Mouse (Mus musculus) embryonic stem cell, embryonic (primary cell): ENCODE results near the gene Phykpl.

Experiments
- CTCF ChIA-PET, 4 experiments: fragments of 300-600 bp in 2 of 4; fragments of 350-600 bp in 2 of 4; sonication (Branson Sonifier 250); formaldehyde crosslinking; loops; one replicate each; lab custom pipeline; 2022; ENCODE audit warnings: inconsistent platforms in 2 of 4; lab: Charles Lee
- POLR2A ChIA-PET, 4 experiments: fragments of 300-600 bp in 2 of 4; fragments of 350-600 bp in 2 of 4; sonication (Branson Sonifier 250); formaldehyde crosslinking; loops; one replicate each; lab custom pipeline; 2022; ENCODE audit warnings: antibody characterized with exemption in 4 of 4, inconsistent platforms in 1 of 4; lab: Charles Lee

Gene Phykpl

DNA sequence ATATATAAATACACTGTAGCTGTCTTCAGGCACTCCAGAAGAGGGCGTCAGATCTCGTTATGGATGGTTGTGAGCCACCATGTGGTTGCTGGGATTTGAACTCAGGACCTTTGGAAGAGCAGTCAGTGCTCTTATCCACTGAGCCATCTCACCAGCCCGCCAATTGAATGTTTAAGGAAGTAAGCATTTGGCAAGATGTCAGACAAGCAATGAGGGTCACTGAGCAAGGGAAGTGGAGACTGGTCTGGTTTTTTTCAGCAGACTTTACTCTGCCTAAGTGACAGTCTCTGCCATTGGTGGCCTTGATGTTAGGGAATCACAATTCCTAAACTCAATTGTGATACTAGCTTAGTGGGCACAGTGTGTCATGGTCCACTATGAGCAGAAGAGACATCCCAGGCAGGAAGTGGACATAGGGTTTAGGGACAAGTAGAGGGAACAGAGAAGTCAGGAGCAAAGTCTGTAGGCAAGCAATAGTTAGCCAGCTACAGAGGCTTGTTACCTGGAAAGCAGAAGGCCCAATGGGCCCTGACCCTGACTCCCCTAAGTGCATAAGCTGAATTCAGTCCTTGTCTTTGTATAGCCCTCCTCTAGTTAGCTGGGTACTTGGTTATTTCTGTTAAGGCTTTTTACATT is 10.3 kb downstream of the Phykpl start:
- ChIA-PET CTCF (interaction anchor here in 3 of 4 experiments (0.6 to 1.7 kb wide), 4 partner anchors 9 to 281 kb away, joined by 3 to 6 read pairs (median 5); partner anchors contain the start of gene Phykpl (in 1 of the 3)), POLR2A (interaction anchor here (0.6 to 62.0 kb wide), 21 partner anchors 8 to 298 kb away, joined by 3 to 3635 read pairs (median 7); partner anchors contain the start of genes Phykpl (in 4 of the 4), Hnrnpab (in 3 of the 4), 0610009B22Rik (in 2 of the 4) and Rmnd5b (in 2 of the 4))

- POLR2A ChIA-PET, result interaction anchor here (0.5 to 62.0 kb wide), 18 partner anchors 9 to 194 kb away, joined by 3 to 3635 read pairs (median 8); partner anchors contain the start of genes Phykpl (in 4 of the 4), Hnrnpab (in 3 of the 4), 0610009B22Rik (in 2 of the 4) and Rmnd5b (in 2 of the 4)
- CTCF ChIA-PET, result no interaction called here
Measured at GRCm38 (mm10) chr11:51595459-51596083, 11.0 kb downstream of the Phykpl start.

- CTCF ChIA-PET, result interaction anchor here in 1 of 4 experiments (1.7 kb wide), 1 partner anchor 84 kb away, joined by 6 read pairs; no protein-coding TSS in a partner anchor
Measured at GRCm38 (mm10) chr11:51597553-51597952, 13.0 kb downstream of the Phykpl start.

GRCm38 (mm10) chr11:51602253-51602652 is 17.7 kb downstream of the Phykpl start:
- ChIA-PET POLR2A (interaction anchor here (0.6 to 62.0 kb wide), 50 partner anchors 8 to 388 kb away, joined by 3 to 3635 read pairs (median 6); partner anchors contain the start of genes 0610009B22Rik (in 4 of the 4), Nhp2 (in 3 of the 4), Phykpl (in 3 of the 4) and Rmnd5b (in 3 of the 4)), CTCF (interaction anchor here in 3 of 4 experiments (0.5 to 1.5 kb wide), 4 partner anchors 15 to 1435 kb away, joined by 4 to 7 read pairs (median 6); no protein-coding TSS in a partner anchor)

More at GRCm38 (mm10) chr11:51597553-51597952, 13.0 kb downstream of the Phykpl start:
- POLR2A ChIA-PET, result interaction anchor here (0.7 to 62.0 kb wide), 22 partner anchors 7 to 106 kb away, joined by 3 to 3635 read pairs (median 6); partner anchors contain the start of genes Phykpl (in 4 of the 4), 0610009B22Rik (in 3 of the 4), Hnrnpab (in 3 of the 4) and D930048N14Rik (in 1 of the 4)

- ChIA-PET CTCF (interaction anchor here in 2 of 4 experiments (0.5 to 2.2 kb wide), 11 partner anchors 12 to 737 kb away, joined by 3 to 12 read pairs (median 5); partner anchors contain the start of genes Nhp2 (in 2 of the 2), 0610009B22Rik (in 1 of the 2) and Phykpl (in 1 of the 2)), POLR2A (interaction anchor here (0.5 to 62.0 kb wide), 153 partner anchors 6 to 1957 kb away, joined by 3 to 3635 read pairs (median 5); partner anchors contain the start of genes 0610009B22Rik (in 4 of the 4), Nhp2 (in 4 of the 4), Phykpl (in 4 of the 4) and Rmnd5b (in 4 of the 4))
Measured at GRCm38 (mm10) chr11:51605602-51606446, 21.3 kb downstream of the Phykpl start.

GRCm38 (mm10) chr11:51606447-51607095 is 22.0 kb downstream of the Phykpl start, which contains the start of gene Hnrnpab:
TSS of gene Hnrnpab (minus strand) at chr11:51606847.
- ChIA-PET POLR2A (interaction anchor here (0.5 to 62.0 kb wide), 157 partner anchors 5 to 1965 kb away, joined by 3 to 3635 read pairs (median 5); partner anchors contain the start of genes 0610009B22Rik (in 4 of the 4), Nhp2 (in 4 of the 4), Phykpl (in 4 of the 4) and Rmnd5b (in 4 of the 4)), CTCF (interaction anchor here in 3 of 4 experiments (1.0 to 3.2 kb wide), 10 partner anchors 11 to 324 kb away, joined by 3 to 12 read pairs (median 6); partner anchors contain the start of genes Nhp2 (in 2 of the 3) and 0610009B22Rik (in 1 of the 3))

DNA sequence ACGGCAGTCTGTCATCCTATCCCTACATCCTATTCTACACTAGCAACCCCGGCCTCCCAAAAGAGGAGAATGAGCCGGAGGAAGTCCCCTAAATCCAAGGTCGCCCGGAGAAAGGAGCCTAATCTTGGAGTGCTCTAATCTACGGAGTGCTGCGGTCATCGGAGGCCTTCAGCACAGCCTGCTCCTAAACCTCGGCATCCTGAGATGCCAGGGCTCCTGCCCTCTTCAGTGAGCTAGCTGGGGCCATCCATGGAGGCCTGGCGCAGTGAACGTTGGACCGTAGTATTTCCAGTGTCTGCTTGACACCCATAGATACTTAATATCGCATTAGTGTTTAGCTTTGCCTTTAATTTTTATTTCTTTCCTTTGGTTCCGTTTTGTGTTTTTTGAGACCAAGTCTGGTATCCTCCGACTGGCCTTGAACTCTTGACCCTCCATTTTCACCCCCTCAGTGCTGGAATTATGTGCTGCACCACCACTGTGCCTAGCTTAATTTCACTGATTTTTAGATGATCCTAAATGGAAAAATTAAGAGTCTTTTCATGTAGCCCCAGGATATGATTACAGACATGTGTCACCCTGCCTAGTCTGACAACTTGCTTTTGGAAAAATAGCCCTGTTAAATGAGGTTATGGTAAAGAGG is 22.7 kb downstream of the Phykpl start:
- CTCF ChIA-PET, result interaction anchor here in 3 of 4 experiments (1.0 to 3.2 kb wide), 7 partner anchors 10 to 324 kb away, joined by 3 to 12 read pairs (median 6); partner anchors contain the start of gene 0610009B22Rik (in 1 of the 3)
- POLR2A ChIA-PET, result interaction anchor here (0.5 to 62.0 kb wide), 138 partner anchors 4 to 1964 kb away, joined by 3 to 3635 read pairs (median 5); partner anchors contain the start of genes 0610009B22Rik (in 4 of the 4), Nhp2 (in 4 of the 4), Phykpl (in 4 of the 4) and Rmnd5b (in 4 of the 4)

GRCm38 (mm10) chr11:51609266-51609909 is 24.8 kb downstream of the Phykpl start:
- CTCF ChIA-PET, result interaction anchor here in 2 of 4 experiments (1.4 to 3.2 kb wide), 3 partner anchors 8 to 72 kb away, joined by 4 to 12 read pairs (median 6); partner anchors contain the start of gene Phykpl (in 1 of the 2)
- POLR2A ChIA-PET, result interaction anchor here in 3 of 4 experiments (0.9 to 62.0 kb wide), 14 partner anchors 2 to 79 kb away, joined by 3 to 3635 read pairs (median 204); partner anchors contain the start of genes 0610009B22Rik (in 2 of the 3), D930048N14Rik (in 2 of the 3), N4bp3 (in 2 of the 3) and Nhp2 (in 2 of the 3)

GRCm38 (mm10) chr11:51609940-51610339 is 25.4 kb downstream of the Phykpl start:
- POLR2A ChIA-PET, result interaction anchor here in 3 of 4 experiments (1.0 to 62.0 kb wide), 10 partner anchors 1 to 79 kb away, joined by 3 to 3635 read pairs (median 256); partner anchors contain the start of genes 0610009B22Rik (in 2 of the 3), D930048N14Rik (in 2 of the 3), N4bp3 (in 2 of the 3) and Nhp2 (in 2 of the 3)
- CTCF ChIA-PET, result interaction anchor here in 2 of 4 experiments (1.4 to 3.2 kb wide), 2 partner anchors 8 to 72 kb away, joined by 6 to 12 read pairs; no protein-coding TSS in a partner anchor

- CTCF ChIA-PET, result interaction anchor here in 2 of 4 experiments (0.6 to 4.6 kb wide), 4 partner anchors 44 to 68 kb away, joined by 3 to 76 read pairs (median 10); no protein-coding TSS in a partner anchor
- POLR2A ChIA-PET, result interaction anchor here in 3 of 4 experiments (1.2 to 62.0 kb wide), 18 partner anchors 3 to 89 kb away, joined by 3 to 3635 read pairs (median 144); partner anchors contain the start of genes 0610009B22Rik (in 3 of the 3), Hnrnpab (in 3 of the 3), D930048N14Rik (in 2 of the 3) and N4bp3 (in 2 of the 3)
Measured at GRCm38 (mm10) chr11:51614256-51614655, 29.7 kb downstream of the Phykpl start.

DNA sequence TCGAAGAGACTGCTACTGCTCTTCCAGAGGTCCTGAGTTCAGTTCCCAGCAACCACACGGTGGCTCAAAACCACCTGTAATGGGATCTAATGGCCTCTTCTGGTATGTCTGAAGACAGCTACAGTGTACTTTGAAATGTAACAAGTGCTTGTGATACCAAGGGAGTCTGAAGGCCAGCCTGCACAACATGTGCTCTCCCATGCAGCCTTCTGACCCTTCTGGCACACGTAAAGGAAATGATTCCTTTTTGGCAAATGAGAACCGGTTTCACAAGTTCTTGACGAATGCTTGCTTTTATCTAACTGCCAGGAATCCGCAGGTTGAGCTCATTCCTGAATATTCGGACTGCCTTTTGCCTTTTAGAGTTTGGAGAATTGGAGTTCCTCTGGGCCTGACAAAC is 30.6 kb downstream of the Phykpl start:
- ChIA-PET POLR2A (interaction anchor here in 3 of 4 experiments (0.6 to 62.0 kb wide), 22 partner anchors 4 to 1238 kb away, joined by 3 to 3635 read pairs (median 14); partner anchors contain the start of genes 0610009B22Rik (in 3 of the 3), Hnrnpab (in 3 of the 3), D930048N14Rik (in 2 of the 3) and N4bp3 (in 2 of the 3)), CTCF (interaction anchor here (0.6 to 4.6 kb wide), 6 partner anchors 48 to 193 kb away, joined by 3 to 76 read pairs (median 10); no protein-coding TSS in a partner anchor)

DNA sequence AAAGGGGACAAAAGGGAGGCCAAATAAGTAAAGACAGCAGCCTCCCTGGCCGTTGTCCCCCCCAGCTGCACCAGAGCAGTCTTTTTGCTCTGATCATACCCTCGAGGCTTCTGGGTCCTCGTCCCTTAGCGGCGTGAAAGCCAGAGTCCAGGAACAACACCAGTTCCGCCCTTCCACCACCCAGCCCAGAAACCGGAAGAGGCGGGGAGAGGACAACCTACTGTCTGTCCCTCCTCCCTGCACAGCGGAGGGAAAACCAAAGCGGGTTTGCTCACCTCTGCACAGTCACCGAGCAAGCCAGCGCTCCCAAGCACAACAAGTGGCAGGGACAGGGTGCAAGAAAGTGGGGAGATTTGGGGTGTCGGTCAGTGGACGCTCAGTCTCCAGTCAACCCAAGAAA is 31.0 kb downstream of the Phykpl start:
- ChIA-PET POLR2A (interaction anchor here (0.7 to 62.0 kb wide), 23 partner anchors 4 to 608 kb away, joined by 3 to 3635 read pairs (median 19); partner anchors contain the start of genes Hnrnpab (in 3 of the 4), 0610009B22Rik (in 2 of the 4), D930048N14Rik (in 2 of the 4) and N4bp3 (in 2 of the 4)), CTCF (interaction anchor here (0.6 to 4.6 kb wide), 9 partner anchors 15 to 615 kb away, joined by 3 to 76 read pairs (median 4); no protein-coding TSS in a partner anchor)

DNA sequence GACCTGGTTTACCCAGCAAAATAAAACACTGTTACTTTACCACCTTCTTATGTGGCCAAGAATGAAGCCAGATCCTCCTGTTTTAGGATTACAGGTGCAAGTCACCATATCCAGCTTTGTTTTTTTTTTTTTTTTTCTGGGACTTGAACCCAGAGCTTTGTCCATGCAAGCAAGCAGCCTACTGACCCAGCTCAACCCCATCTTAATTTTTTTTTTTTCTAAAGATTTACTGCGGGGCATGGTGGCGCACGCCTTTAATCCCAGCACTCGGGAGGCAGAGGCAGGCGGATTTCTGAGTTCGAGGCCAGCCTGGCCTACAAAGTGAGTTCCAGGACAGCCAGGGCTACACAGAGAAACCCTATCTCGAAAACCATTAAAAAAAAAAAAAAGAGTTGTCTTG is 31.6 kb downstream of the Phykpl start:
- ChIA-PET POLR2A (interaction anchor here (0.6 to 62.0 kb wide), 25 partner anchors 5 to 1851 kb away, joined by 3 to 3635 read pairs (median 39); partner anchors contain the start of genes Hnrnpab (in 4 of the 4), 0610009B22Rik (in 3 of the 4), D930048N14Rik (in 2 of the 4) and N4bp3 (in 2 of the 4)), CTCF (interaction anchor here (0.6 to 4.6 kb wide), 11 partner anchors 14 to 615 kb away, joined by 3 to 76 read pairs (median 4); no protein-coding TSS in a partner anchor)
